Mouse (Mus musculus) kidney, adult 2 months (tissue): Measurements from ENCODE around the gene Dnajc28.

Experiments
- CTCF ChIP-seq: fragments of 200-500 bp; conservative IDR thresholded peaks from 2 replicates; pipeline ENCODE4 v1.5.1; 2011; ENCODE audit warnings: low read depth, mild to moderate bottlenecking, control low read depth, low read length, moderate library complexity, mixed read lengths; ENCODE audit not compliant: insufficient read depth, insufficient read length
- POLR2A ChIP-seq: fragments of 200-500 bp; IDR thresholded peaks from one replicate; pipeline ENCODE4 v1.6.1; 2011; ENCODE audit warnings: low read depth, low read length, control low read depth

DNA sequence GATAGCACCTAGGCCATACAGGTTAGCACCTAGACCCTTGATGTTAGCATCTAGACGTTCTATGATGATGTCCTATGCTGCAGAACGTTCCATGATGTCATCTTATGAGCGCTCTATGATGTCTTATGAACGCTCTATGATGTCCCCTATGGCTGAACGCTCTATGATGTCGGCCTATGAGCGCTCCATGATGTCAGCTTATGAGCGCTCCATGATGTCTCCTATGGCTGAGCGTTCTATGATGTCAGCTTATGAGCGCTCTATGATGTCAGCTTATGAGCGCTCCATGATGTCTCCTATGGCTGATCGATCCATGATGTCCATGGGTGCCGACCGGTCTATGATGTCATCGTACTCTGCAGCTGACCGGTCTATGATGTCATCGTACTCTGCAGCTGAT is 38.5 kb upstream of the Dnajc28 start:
- TF ChIP-seq POLR2A (no peak), CTCF (no peak)
